Mouse (Mus musculus) ES-Bruce4 (cell line): ENCODE measurements around the gene Ctrc. TPM values are rescaled to one million over a fixed set of nuclear protein-coding genes. Genes with fewer than 3 reads are reported as not detected.

Experiments used
- H3K27ac ChIP-seq: 2 replicates; pipeline ENCODE4 v1.5.1; 2012; ENCODE audit warnings: low read length, inconsistent platforms; ENCODE audit not compliant: insufficient read depth
- H3K27me3 ChIP-seq: 2 replicates; pipeline ENCODE4 v1.6.1; 2012; ENCODE audit warnings: mild to moderate bottlenecking, low read length, inconsistent platforms; ENCODE audit not compliant: control insufficient read depth, poor library complexity, insufficient read depth, severe bottlenecking
- H3K36me3 ChIP-seq: 2 replicates; pipeline ENCODE4 v1.6.1; 2012; ENCODE audit warnings: inconsistent platforms, mild to moderate bottlenecking, low read length, moderate library complexity; ENCODE audit not compliant: control insufficient read depth, poor library complexity, insufficient read depth, severe bottlenecking
- H3K4me1 ChIP-seq: one replicate; pipeline ENCODE4 v1.8.1; 2011; ENCODE audit warnings: low read length; ENCODE audit not compliant: control insufficient read depth, insufficient read depth
- H3K4me3 ChIP-seq: 2 replicates; pipeline ENCODE4 v1.5.1; 2011; ENCODE audit warnings: low read depth, mild to moderate bottlenecking, low read length
- H3K9ac ChIP-seq: 2 replicates; pipeline ENCODE4 v1.6.1; 2012; ENCODE audit warnings: low read depth, mild to moderate bottlenecking, inconsistent platforms; ENCODE audit not compliant: poor library complexity, severe bottlenecking
- H3K9me3 ChIP-seq: replicated peaks from 2 replicates; pipeline ENCODE4 v1.6.1; 2012; ENCODE audit warnings: mild to moderate bottlenecking, low read length, inconsistent platforms; ENCODE audit not compliant: control insufficient read depth, poor library complexity, insufficient read depth, severe bottlenecking
- CTCF ChIP-seq: IDR thresholded peaks from one replicate; pipeline ENCODE4 v1.8.1; 2011; ENCODE audit warnings: low read depth, low read length
- EP300 ChIP-seq: IDR thresholded peaks from 2 replicates; pipeline ENCODE4 v1.6.1; 2011; ENCODE audit warnings: low read depth, low read length; ENCODE audit not compliant: insufficient read depth
- POLR2A ChIP-seq: IDR thresholded peaks from one replicate; pipeline ENCODE4 v1.8.1; 2011; ENCODE audit warnings: low read length; ENCODE audit not compliant: insufficient read depth
- polyA plus RNA-seq: library from polyadenylated mRNA; stranded (reverse); fragments of >200 nt; gene quantifications from 2 replicates; pipeline ENCODE4 v1.2.4, GENCODE M21; 2011; ENCODE audit warnings: low read depth; ENCODE audit not compliant: missing spikeins, insufficient read depth, insufficient read length

Ctrc gene
- polyA plus RNA-seq, 1 experiment = not detected

DNA sequence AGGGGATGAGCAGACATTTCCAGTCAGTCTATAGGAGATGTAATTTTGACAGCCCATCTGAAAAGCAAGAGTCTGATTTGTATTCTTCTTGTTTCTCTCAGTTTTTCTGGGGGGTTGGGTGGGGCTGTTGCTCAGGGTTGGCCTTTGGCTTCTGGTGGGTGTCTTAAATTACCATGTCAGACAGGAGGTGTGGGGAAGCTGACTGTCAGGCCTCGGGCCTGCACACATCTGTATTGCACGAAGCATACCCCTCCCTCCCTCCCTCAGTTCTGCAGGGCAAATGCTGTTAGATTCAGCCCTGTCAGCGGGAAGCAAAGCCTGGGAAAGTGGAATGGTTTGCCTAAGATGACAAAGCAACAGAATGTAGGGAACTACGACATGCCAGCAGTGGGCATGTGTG is 49.2 kb downstream of the Ctrc start:
- no peaks in the 10 kb centered on the region for H3K4me1 ChIP-seq
- H3K27ac ChIP-seq = no peak overlapping the region
- no peaks in the 10 kb centered on the region for H3K36me3 ChIP-seq
- H3K4me3 ChIP-seq = no peak overlapping the region
- TF ChIP-seq POLR2A (no peak), CTCF (no peak), EP300 (no peak)
- H3K9me3 ChIP-seq = no peaks in the 10 kb centered on the region
- H3K27me3 ChIP-seq = no peaks in the 10 kb centered on the region
- no peak overlapping the region for H3K9ac ChIP-seq

DNA sequence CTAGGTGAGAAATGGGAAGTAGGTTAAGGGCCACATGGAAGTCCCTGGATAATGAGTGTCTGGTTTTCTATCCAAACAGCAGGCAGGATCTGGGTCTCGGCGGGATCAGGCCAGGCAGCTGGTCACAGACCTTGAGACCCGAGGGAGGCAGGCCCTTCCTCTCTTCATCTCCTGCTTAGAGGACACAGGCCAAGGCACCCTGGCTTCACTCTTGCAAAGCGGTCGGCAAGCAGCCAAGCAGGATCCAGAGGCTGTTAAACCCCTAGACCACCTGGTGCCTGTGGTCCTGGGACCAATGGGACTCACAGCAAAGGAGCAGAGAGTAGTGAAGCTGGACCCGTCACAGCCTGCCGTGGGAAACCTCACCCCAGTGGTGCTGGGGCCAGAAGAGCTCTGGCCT is 49.8 kb downstream of the Ctrc start:
- TF ChIP-seq POLR2A = no peak
- TF ChIP-seq EP300 = no peak
- no peak for TF ChIP-seq CTCF
- no peak overlapping the region for H3K9ac ChIP-seq
- H3K27me3 ChIP-seq = no peaks in the 10 kb centered on the region
- H3K4me3 ChIP-seq = no peak overlapping the region
- no peak overlapping the region for H3K27ac ChIP-seq
- H3K9me3 ChIP-seq = no peaks in the 10 kb centered on the region
- H3K36me3 ChIP-seq = no peaks in the 10 kb centered on the region
- H3K4me1 ChIP-seq = no peaks in the 10 kb centered on the region

DNA sequence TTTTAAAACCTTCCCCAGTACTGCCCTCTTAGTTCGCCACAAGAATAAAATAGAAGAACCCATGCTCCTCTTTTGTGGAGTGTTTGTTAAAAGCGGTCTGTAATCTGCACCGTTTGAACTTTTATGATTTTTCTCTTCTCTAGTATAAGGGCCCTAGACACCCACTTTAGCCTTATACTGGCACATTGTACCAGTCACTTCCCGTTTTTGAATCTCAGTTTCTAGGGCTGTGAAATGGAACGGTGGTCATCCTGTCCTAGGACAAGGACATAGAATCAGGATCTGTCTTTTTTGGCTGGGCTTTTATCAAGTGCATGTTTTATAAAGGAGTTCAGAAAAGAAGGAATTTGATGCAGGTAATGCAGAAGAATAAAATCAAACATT is 52.0 kb downstream of the Ctrc start:
- TF ChIP-seq EP300 (no peak), CTCF (no peak), POLR2A (no peak)
- peak overlapping the region; percentile 72 for H3K4me3 ChIP-seq
- no peaks in the 10 kb centered on the region for H3K27me3 ChIP-seq
- H3K27ac ChIP-seq = no peak overlapping the region
- H3K9ac ChIP-seq = peak overlapping the region; percentile 44
- no peaks in the 10 kb centered on the region for H3K9me3 ChIP-seq
- no peaks in the 10 kb centered on the region for H3K36me3 ChIP-seq
- no peaks in the 10 kb centered on the region for H3K4me1 ChIP-seq

DNA sequence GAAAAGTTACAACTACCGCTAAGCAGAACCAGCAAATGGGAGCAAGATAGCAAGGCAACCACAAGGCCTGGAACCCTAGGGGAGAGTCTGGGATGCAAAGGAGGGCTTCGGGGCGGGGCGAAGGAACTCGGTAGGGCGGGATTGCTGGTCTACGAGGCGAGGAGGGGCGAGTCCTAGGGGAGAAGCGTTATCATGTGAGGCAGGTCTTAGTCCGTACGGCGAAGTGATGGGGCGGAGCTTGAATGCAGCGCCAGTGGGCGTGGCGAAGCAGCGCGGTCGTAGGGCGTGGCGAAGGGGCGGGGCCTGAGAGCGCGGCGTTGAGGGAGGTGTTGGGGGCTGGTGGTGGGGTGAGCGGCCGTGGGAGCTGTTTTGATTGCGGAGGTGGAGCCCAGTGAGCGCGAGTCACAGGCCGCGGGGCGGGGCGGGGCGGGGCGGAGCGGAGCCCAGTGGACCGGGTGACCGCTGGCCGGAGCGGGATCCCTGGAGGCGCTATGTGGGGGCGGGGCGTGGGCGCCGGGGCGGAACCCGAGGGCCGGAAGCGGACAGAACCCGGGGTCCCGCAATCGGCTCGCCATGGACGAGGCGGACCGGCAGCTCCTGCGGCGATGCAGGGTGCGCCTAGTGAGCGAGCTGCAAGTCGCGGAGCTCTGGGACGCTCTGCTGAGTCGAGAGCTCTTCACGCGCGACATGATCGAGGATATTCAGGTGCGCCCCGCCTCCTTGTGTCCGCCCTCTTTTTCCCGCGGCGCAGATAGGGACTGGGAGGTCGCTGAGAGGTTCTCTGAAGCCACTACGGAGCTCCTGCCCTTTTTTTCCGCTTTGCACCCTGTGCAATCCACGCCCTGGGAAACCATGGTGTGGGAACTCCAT is 52.6 kb downstream of the Ctrc start, which contains the start of gene Casp9:
TSS of gene Casp9 (plus strand) at position 331 of the 870 bp plus-strand sequence.
- Histone ChIP-seq H3K36me3 (no peaks in the 10 kb centered on the region), H3K9me3 (no peaks in the 10 kb centered on the region), H3K4me3 (peak within 1 kb of the TSS; percentile 72), H3K9ac (peak within 1 kb of the TSS; percentile 44), H3K4me1 (no peaks in the 10 kb centered on the region), H3K27ac (peak within 1 kb of the TSS; percentile 79), H3K27me3 (no peaks in the 10 kb centered on the region)
- TF ChIP-seq EP300 (peak; percentile 37; the same call in 1 of the 2 replicates), CTCF (no peak), POLR2A (peak; percentile 24)

DNA sequence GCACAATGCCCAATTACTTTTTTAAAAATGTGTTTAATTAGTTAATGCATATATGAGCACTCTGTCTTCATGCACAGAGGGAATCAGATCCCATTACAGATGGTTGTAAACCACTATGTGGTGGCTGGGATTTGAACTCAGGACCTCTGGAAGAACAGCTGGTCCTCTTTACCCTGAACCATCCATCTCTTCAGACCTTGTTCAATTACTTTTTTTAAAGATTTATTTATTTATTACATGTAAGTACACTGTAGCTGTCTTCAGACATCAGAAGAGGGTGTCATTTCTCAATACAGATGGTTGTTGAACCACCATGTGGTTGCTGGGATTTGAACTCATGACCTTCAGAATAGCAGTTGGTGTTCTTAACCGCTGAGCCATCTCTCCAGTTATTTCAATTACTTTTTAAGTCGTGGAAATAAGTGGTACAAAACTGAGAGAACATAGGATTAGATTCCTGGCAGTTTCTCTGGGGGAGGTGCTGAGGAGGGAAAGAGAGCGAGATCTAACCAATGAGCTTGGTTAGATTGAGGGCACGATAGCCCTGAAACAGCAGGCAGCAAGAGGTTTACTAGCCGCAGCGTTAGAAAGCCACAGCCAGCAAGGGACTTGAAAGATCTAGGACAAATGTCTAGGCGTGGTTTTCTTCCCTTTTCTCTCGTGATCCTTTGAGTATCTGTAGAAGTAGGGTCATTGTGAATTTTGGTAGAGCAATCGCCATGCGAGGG is 53.4 kb downstream of the Ctrc start:
- TF ChIP-seq POLR2A (no peak), EP300 (no peak), CTCF (no peak)
- no peaks in the 10 kb centered on the region for H3K9me3 ChIP-seq
- H3K27ac ChIP-seq = peak overlapping the region; percentile 79
- H3K27me3 ChIP-seq = no peaks in the 10 kb centered on the region
- no peaks in the 10 kb centered on the region for H3K36me3 ChIP-seq
- H3K4me1 ChIP-seq = no peaks in the 10 kb centered on the region
- H3K9ac ChIP-seq = peak overlapping the region; percentile 42
- H3K4me3 ChIP-seq = peak overlapping the region; percentile 17

DNA sequence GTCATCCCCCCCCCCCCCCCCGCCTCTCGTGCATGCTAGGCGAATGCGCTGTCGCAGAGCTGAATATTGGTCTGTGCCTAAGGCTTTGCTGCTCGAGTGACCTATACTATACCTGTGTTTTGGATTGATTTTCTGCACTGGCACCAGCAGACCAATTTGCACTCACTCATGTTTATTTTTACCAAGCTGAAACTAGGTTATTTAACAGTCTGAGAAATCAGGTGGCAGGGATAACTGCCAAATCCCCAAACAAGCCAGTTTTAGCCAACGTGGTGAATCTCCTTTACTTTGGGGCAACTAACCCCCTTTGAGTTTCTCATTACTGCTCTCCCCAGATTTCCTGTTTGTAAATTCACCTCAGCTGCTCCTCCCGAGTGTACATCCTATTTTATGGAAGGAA is 54.2 kb downstream of the Ctrc start:
- H3K27ac ChIP-seq = no peak overlapping the region
- no peak overlapping the region for H3K9ac ChIP-seq
- H3K4me3 ChIP-seq = no peak overlapping the region
- TF ChIP-seq POLR2A = no peak
- TF ChIP-seq CTCF = no peak
- no peak for TF ChIP-seq EP300
- no peaks in the 10 kb centered on the region for H3K36me3 ChIP-seq
- no peaks in the 10 kb centered on the region for H3K4me1 ChIP-seq
- H3K9me3 ChIP-seq = no peaks in the 10 kb centered on the region
- no peaks in the 10 kb centered on the region for H3K27me3 ChIP-seq
